Mouse (Mus musculus): ENCODE measurements around the gene Uncx. TPM values are rescaled to one million over a fixed set of nuclear protein-coding genes. Genes with fewer than 3 reads are reported as not detected.
A peak's percentile ranks its signal among the peaks of the same experiment; 100 is the strongest.

Uncx gene
- not detected in 2 replicates for total RNA-seq (2014; rRNA removed; ENCODE audit: low replicate concordance)
- not detected in 2 replicates for polyA plus RNA-seq (2015; fragmentation: Nextera tagmentation; extraction: Ambion mirVana)

DNA sequence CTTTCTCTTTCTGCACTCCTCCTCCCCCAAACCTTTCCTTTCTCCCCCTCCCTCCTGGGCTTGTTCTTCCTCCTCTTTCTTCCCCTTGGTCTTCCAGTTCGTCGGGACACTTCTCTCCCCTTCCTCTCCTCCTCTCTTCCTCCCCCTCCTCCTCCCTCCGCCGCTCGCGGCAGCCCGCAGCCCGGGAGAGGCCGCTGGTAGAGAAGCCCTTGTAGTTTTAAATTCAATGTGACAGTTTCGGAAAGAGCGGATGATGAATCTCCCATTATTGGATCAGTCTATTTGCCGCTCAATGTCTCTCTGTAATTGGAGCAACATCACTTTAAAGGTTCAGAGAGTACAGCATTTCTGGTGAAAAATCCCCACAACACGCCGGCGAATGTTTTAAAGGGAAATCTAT is at the start of gene Uncx:
TSS of gene Uncx (plus strand) at position 281 of the 400 bp plus-strand sequence.
- Histone ChIP-seq H3K36me3 (replicated peaks; ENCODE audit: control insufficient read depth, insufficient read depth, low read length) (no peaks in the 10 kb centered on the region), H3K9ac (replicated peaks; ENCODE audit: low read depth, low read length) (no peak within 1 kb of the TSS), H3K4me2 (ENCODE audit: low read depth, low read length) (peak within 1 kb of the TSS; percentile 17; the same call in 1 of the 2 replicates), H3K9me3 (replicated peaks; ENCODE audit: control insufficient read depth, low read length) (no peaks in the 10 kb centered on the region), H3K27me3 (ENCODE audit: control insufficient read depth, insufficient read depth, low read length) (peaks cover 97% of the 10 kb centered on the region), H3K4me1 (ENCODE audit: control insufficient read depth, insufficient read depth) (no peaks in the 10 kb centered on the region), H3K4me3 (ENCODE audit: low read depth, low read length) (peak within 1 kb of the TSS; percentile 22), H3K27ac (ENCODE audit: low read depth) (no peak within 1 kb of the TSS)
- ATAC-seq (ENCODE audit: insufficient read depth, low read depth) (no peak), DNase-seq (ENCODE audit: low spot score) (no peak)
- TF ChIP-seq CTCF (IDR thresholded peaks at IDR 0.05; ENCODE audit: low read depth) (no peak), EP300 (IDR thresholded peaks at IDR 0.05; ENCODE audit: low read depth) (no peak)
- 2% methylated on average over 15 of the region's 15 CpGs for WGBS

GRCm38 (mm10) chr5:139493690-139494089 is 49.6 kb upstream of the Uncx start:
- ATAC-seq (ENCODE audit: insufficient read depth, low read depth), result no peak
- Histone ChIP-seq H3K4me1 (ENCODE audit: control insufficient read depth, insufficient read depth) (no peaks in the 10 kb centered on the region), H3K9me3 (replicated peaks; ENCODE audit: control insufficient read depth, low read length) (no peaks in the 10 kb centered on the region), H3K36me3 (replicated peaks; ENCODE audit: control insufficient read depth, insufficient read depth, low read length) (no peaks in the 10 kb centered on the region), H3K4me2 (ENCODE audit: low read depth, low read length) (no peak overlapping the region), H3K9ac (replicated peaks; ENCODE audit: low read depth, low read length) (no peak overlapping the region), H3K27ac (ENCODE audit: low read depth) (no peak overlapping the region), H3K27me3 (ENCODE audit: control insufficient read depth, insufficient read depth, low read length) (peaks cover 9% of the 10 kb centered on the region; the same call in 1 of the 2 replicates), H3K4me3 (ENCODE audit: low read depth, low read length) (no peak overlapping the region)
- WGBS, result 63% methylated on average over 5 of the region's 5 CpGs
- no peak for DNase-seq (ENCODE audit: low spot score)
- TF ChIP-seq CTCF (IDR thresholded peaks at IDR 0.05; ENCODE audit: low read depth) (no peak), EP300 (IDR thresholded peaks at IDR 0.05; ENCODE audit: low read depth) (no peak)

- H3K4me2 ChIP-seq (ENCODE audit: low read depth, low read length), result no peak overlapping the region
- H3K9ac ChIP-seq (replicated peaks; ENCODE audit: low read depth, low read length), result no peak overlapping the region
- H3K27ac ChIP-seq (ENCODE audit: low read depth), result no peak overlapping the region
- ATAC-seq (ENCODE audit: insufficient read depth, low read depth), result no peak
- WGBS, result 27% methylated on average over 21 of the region's 22 CpGs
- no peaks in the 10 kb centered on the region for H3K36me3 ChIP-seq (replicated peaks; ENCODE audit: control insufficient read depth, insufficient read depth, low read length)
- no peaks in the 10 kb centered on the region for H3K4me1 ChIP-seq (ENCODE audit: control insufficient read depth, insufficient read depth)
- TF ChIP-seq EP300 (IDR thresholded peaks at IDR 0.05; ENCODE audit: low read depth) (no peak), CTCF (IDR thresholded peaks at IDR 0.05; ENCODE audit: low read depth) (no peak)
- peaks cover 12% of the 10 kb centered on the region; the same call in 1 of the 2 replicates for H3K27me3 ChIP-seq (ENCODE audit: control insufficient read depth, insufficient read depth, low read length)
- no peaks in the 10 kb centered on the region for H3K9me3 ChIP-seq (replicated peaks; ENCODE audit: control insufficient read depth, low read length)
- no peak overlapping the region for H3K4me3 ChIP-seq (ENCODE audit: low read depth, low read length)
- DNase-seq (ENCODE audit: low spot score), result no peak
Measured at GRCm38 (mm10) chr5:139495019-139495669, 48.1 kb upstream of the Uncx start.

- TF ChIP-seq CTCF (IDR thresholded peaks at IDR 0.05; ENCODE audit: low read depth), result no peak
- TF ChIP-seq EP300 (IDR thresholded peaks at IDR 0.05; ENCODE audit: low read depth), result no peak
- Histone ChIP-seq H3K27me3 (ENCODE audit: control insufficient read depth, insufficient read depth, low read length) (peaks cover 10% of the 10 kb centered on the region; the same call in 1 of the 2 replicates), H3K36me3 (replicated peaks; ENCODE audit: control insufficient read depth, insufficient read depth, low read length) (no peaks in the 10 kb centered on the region), H3K4me1 (ENCODE audit: control insufficient read depth, insufficient read depth) (no peaks in the 10 kb centered on the region), H3K27ac (ENCODE audit: low read depth) (no peak overlapping the region), H3K4me3 (ENCODE audit: low read depth, low read length) (no peak overlapping the region), H3K9me3 (replicated peaks; ENCODE audit: control insufficient read depth, low read length) (no peaks in the 10 kb centered on the region), H3K9ac (replicated peaks; ENCODE audit: low read depth, low read length) (no peak overlapping the region), H3K4me2 (ENCODE audit: low read depth, low read length) (no peak overlapping the region)
- DNase-seq (ENCODE audit: low spot score) (no peak), ATAC-seq (ENCODE audit: insufficient read depth, low read depth) (no peak)
- WGBS, result 45% methylated on average over 5 of the region's 5 CpGs
Measured at GRCm38 (mm10) chr5:139496939-139497338, 46.4 kb upstream of the Uncx start.

GRCm38 (mm10) chr5:139498791-139499190 is 44.5 kb upstream of the Uncx start:
- Histone ChIP-seq H3K9ac (replicated peaks; ENCODE audit: low read depth, low read length) (no peak overlapping the region), H3K9me3 (replicated peaks; ENCODE audit: control insufficient read depth, low read length) (no peaks in the 10 kb centered on the region), H3K4me2 (ENCODE audit: low read depth, low read length) (no peak overlapping the region), H3K4me1 (ENCODE audit: control insufficient read depth, insufficient read depth) (no peaks in the 10 kb centered on the region), H3K27me3 (ENCODE audit: control insufficient read depth, insufficient read depth, low read length) (peaks cover 13% of the 10 kb centered on the region; the same call in 1 of the 2 replicates), H3K36me3 (replicated peaks; ENCODE audit: control insufficient read depth, insufficient read depth, low read length) (no peaks in the 10 kb centered on the region), H3K27ac (ENCODE audit: low read depth) (no peak overlapping the region), H3K4me3 (ENCODE audit: low read depth, low read length) (no peak overlapping the region)
- ATAC-seq (ENCODE audit: insufficient read depth, low read depth) (no peak), DNase-seq (ENCODE audit: low spot score) (no peak)
- TF ChIP-seq CTCF (IDR thresholded peaks at IDR 0.05; ENCODE audit: low read depth), result no peak
- TF ChIP-seq EP300 (IDR thresholded peaks at IDR 0.05; ENCODE audit: low read depth), result no peak
- WGBS, result 31% methylated on average over 5 of the region's 5 CpGs
